Mouse (Mus musculus) embryonic stem cell, embryonic (primary cell): ENCODE measurements around the gene Hoxb3.

ENCODE experiments used
- CTCF ChIA-PET, 4 experiments: fragments of 300-600 bp in 2 of 4; fragments of 350-600 bp in 2 of 4; sonication (Branson Sonifier 250); formaldehyde crosslinking; loops; one replicate each; lab custom pipeline; 2022; ENCODE audit warnings: inconsistent platforms in 2 of 4; lab: Charles Lee
- POLR2A ChIA-PET, 4 experiments: fragments of 300-600 bp in 2 of 4; fragments of 350-600 bp in 2 of 4; sonication (Branson Sonifier 250); formaldehyde crosslinking; loops; one replicate each; lab custom pipeline; 2022; ENCODE audit warnings: antibody characterized with exemption in 4 of 4, inconsistent platforms in 1 of 4; lab: Charles Lee

The Hoxb3 gene

GRCm38 (mm10) chr11:96333241-96334001 lies 10.3 kb downstream of the Hoxb3 start:
- ChIA-PET CTCF (interaction anchor here in 2 of 4 experiments (0.9 to 1.6 kb wide), 7 partner anchors 8 to 74 kb away, joined by 3 to 6 read pairs (median 3); partner anchors contain the start of gene Hoxb5 (in 1 of the 2)), POLR2A (interaction anchor here in 3 of 4 experiments (0.6 to 2.5 kb wide), 8 partner anchors 8 to 1156 kb away, joined by 3 to 12 read pairs (median 3); no protein-coding TSS in a partner anchor)

GRCm38 (mm10) chr11:96334002-96334364 lies 10.9 kb downstream of the Hoxb3 start:
- CTCF ChIA-PET: interaction anchor here in 3 of 4 experiments (0.5 to 1.6 kb wide), 6 partner anchors 10 to 100 kb away, joined by 3 to 6 read pairs (median 3); partner anchors contain the start of gene Hoxb5 (in 1 of the 3)
- POLR2A ChIA-PET: interaction anchor here in 2 of 4 experiments (0.6 to 1.7 kb wide), 5 partner anchors 8 to 1156 kb away, joined by 3 to 7 read pairs (median 3); no protein-coding TSS in a partner anchor

DNA sequence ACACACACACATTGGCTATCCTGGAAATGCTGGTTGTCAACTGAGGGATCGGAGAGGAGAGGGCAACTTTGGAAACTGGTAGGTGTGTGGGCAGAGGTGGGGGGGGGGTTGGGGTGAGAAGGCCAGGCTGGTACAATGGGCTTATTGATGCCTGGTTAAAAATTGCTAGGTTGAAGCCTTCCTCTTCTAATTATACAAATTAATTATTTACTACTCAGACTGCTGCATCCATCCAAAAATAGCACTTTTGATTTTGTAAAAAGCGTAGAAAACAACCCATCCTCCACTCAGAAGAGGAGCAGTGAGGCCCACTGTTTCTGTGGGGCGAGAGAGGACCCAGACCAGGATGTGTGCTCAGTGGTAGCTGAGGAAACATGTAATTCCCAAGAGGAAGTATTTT lies 11.9 kb downstream of the Hoxb3 start:
- POLR2A ChIA-PET: interaction anchor here in 1 of 4 experiments (0.5 kb wide), 1 partner anchor 144 kb away, joined by 3 read pairs; no protein-coding TSS in a partner anchor
- CTCF ChIA-PET: interaction anchor here in 1 of 4 experiments (0.7 kb wide), 1 partner anchor 9 kb away, joined by 3 read pairs; no protein-coding TSS in a partner anchor

GRCm38 (mm10) chr11:96336597-96336996 lies 13.5 kb downstream of the Hoxb3 start:
- ChIA-PET POLR2A (interaction anchor here in 1 of 4 experiments (1.7 to 2.2 kb wide), 2 partner anchors 11 to 34 kb away, joined by 4 to 8 read pairs; partner anchors contain the start of gene Hoxb5), CTCF (interaction anchor here in 1 of 4 experiments (1.0 to 1.3 kb wide), 2 partner anchors 52 to 58 kb away, joined by 3 read pairs; no protein-coding TSS in a partner anchor)

GRCm38 (mm10) chr11:96337026-96337425 lies 13.9 kb downstream of the Hoxb3 start:
- ChIA-PET CTCF (interaction anchor here in 3 of 4 experiments (0.6 to 1.3 kb wide), 5 partner anchors 33 to 765 kb away, joined by 3 to 5 read pairs (median 4); no protein-coding TSS in a partner anchor), POLR2A (interaction anchor here in 1 of 4 experiments (0.6 to 2.2 kb wide), 3 partner anchors 11 to 34 kb away, joined by 4 to 8 read pairs (median 4); partner anchors contain the start of gene Hoxb5)

DNA sequence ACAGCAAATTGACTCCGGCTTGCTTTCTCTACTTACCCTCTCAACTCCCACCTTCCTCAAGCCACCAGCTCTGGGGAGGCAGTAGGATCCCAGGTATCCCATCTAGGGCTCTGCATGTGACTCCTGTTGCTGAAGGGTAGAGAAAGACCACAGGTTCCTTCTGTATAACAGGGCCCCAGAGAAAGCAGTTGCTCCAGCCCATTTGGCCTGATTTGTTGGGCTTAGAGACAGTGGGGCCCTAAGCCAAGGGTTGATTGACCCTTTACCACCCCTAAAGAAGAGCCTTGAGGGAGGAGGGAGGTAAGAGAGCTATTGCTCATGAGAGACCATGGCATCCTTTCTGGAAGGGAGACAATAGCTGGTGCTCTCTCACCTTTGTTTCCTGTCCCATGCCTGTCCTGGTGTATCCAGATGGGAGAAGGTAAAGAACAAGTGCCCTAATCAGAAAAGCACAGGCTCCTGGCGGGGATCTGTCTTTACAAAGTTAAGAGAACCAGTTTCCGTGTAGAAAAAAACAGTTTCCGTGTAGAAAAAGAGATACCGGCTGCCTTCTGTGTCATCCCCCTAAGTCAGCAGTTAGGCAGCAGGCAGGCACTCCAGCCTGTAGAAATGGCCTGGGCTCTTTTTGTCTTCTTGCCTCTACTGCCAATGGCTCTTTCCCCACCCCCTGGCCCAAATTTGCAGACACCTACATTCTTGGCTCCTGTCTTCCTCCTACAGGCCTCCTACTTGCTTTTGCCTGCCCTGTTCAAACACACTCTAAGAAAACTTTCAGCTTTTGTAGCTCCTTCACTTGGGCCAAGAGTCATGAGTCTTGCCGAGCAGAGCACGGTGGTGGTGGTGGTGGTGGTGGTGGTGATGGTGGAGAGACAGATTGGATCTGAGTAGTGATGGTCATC lies 16.1 kb downstream of the Hoxb3 start:
- CTCF ChIA-PET: interaction anchor here (0.6 to 1.2 kb wide), 6 partner anchors 15 to 559 kb away, joined by 3 to 4 read pairs (median 3); no protein-coding TSS in a partner anchor
- POLR2A ChIA-PET: interaction anchor here in 1 of 4 experiments (1.1 to 2.2 kb wide), 3 partner anchors 9 to 36 kb away, joined by 3 to 8 read pairs (median 5); partner anchors contain the start of gene Hoxb5

GRCm38 (mm10) chr11:96340698-96341365 lies 17.7 kb downstream of the Hoxb3 start:
- POLR2A ChIA-PET: interaction anchor here (0.7 to 2.7 kb wide), 11 partner anchors 8 to 961 kb away, joined by 3 to 12 read pairs (median 3); no protein-coding TSS in a partner anchor
- CTCF ChIA-PET: interaction anchor here (0.5 to 1.8 kb wide), 11 partner anchors 8 to 575 kb away, joined by 3 to 4 read pairs (median 3); partner anchors contain the start of genes Hoxb2 (in 1 of the 4) and Hoxb5 (in 1 of the 4)

DNA sequence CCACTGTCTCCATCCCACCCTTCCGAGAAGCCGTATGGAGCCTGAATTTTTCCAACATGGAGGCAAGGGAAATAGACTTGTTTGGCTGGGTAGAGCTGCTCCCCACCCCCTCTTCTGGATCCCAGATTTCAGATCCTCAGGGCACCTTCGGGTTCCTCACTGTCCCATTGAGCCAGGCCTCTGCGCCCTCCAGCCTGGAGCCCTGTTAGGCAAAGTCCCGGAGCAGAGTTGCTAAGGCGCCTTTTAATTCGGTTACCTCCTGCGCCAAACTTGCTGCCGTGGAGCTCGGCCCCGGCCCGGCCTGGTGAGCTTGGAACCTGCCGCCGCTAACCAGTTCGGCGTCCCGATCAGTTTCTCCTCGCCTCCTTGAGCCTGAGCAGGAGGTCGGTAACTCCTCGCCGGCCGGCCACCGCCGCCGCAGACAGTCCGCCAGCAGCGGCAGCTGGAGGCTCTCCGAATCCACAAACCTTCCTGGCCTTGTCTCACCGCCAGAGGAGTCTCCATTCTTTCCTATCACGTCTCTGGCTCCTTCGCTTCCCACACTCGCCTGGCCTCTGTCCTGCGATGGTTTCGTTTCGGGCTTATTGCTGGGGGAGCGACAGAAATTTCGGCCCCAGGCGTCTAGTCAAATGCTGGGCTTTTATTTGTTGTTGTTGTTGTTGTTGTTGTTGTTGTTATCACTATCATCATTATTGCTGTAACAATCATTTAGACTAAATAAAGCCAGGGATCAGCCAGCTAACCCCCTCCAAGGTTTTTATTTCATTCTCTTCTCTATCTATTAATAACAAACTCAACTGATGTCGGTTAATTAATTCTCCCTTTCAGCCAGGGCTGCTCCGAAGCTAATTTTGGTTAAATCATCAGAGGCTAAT lies 18.8 kb downstream of the Hoxb3 start:
- POLR2A ChIA-PET: interaction anchor here (0.7 to 2.7 kb wide), 10 partner anchors 8 to 960 kb away, joined by 3 to 12 read pairs (median 3); no protein-coding TSS in a partner anchor
- CTCF ChIA-PET: interaction anchor here in 3 of 4 experiments (0.5 to 1.8 kb wide), 13 partner anchors 9 to 80 kb away, joined by 3 to 5 read pairs (median 3); partner anchors contain the start of genes Hoxb1 (in 1 of the 3) and Hoxb5 (in 1 of the 3)

DNA sequence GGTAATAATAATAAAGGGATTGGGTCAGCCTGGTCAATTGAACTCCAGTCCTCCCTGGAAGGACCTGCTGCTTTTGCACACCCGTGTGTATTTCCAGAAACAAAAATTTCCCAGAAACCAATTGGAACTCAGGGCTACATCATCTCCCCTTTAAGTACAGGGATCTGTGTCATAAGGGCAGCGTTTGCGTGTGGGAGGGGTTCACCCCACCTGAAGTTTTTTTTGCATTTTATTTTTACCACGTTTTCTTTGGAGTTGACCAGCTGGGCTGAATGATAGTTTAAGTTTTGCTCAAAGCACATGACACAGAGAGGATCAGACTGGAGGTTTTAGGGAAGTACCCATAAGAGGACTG lies 19.4 kb downstream of the Hoxb3 start:
- CTCF ChIA-PET: interaction anchor here in 3 of 4 experiments (0.5 to 1.8 kb wide), 5 partner anchors 11 to 51 kb away, joined by 3 to 4 read pairs (median 4); partner anchors contain the start of gene Hoxb5 (in 1 of the 3)
- POLR2A ChIA-PET: interaction anchor here in 2 of 4 experiments (0.9 to 2.7 kb wide), 3 partner anchors 9 to 10 kb away, joined by 3 to 12 read pairs (median 4); no protein-coding TSS in a partner anchor

GRCm38 (mm10) chr11:96343206-96343745 lies 20.1 kb downstream of the Hoxb3 start:
- POLR2A ChIA-PET: no interaction called here
- CTCF ChIA-PET: no interaction called here

GRCm38 (mm10) chr11:96344061-96344877 lies 21.1 kb downstream of the Hoxb3 start:
- CTCF ChIA-PET: interaction anchor here in 2 of 4 experiments (0.5 to 0.8 kb wide), 3 partner anchors 10 to 49 kb away, joined by 3 read pairs; no protein-coding TSS in a partner anchor
- POLR2A ChIA-PET: interaction anchor here (0.6 to 1.5 kb wide), 9 partner anchors 11 to 74 kb away, joined by 3 to 4 read pairs (median 3); partner anchors contain the start of gene Hoxb5 (in 2 of the 4)

DNA sequence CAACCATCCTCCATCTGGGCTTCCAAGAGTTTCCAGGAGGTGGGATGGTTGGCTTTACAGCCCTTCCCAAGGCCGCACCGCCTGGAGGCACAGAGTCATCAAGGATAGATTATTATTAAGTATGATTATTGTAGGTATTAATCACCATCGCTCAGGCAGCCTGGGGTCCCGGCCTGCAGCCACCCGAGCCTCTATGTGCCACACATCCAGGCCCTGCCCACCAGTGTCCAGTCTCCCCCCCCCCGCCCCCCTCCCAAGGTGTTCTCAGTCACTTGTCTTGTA lies 21.7 kb downstream of the Hoxb3 start:
- ChIA-PET CTCF (interaction anchor here in 2 of 4 experiments (0.6 to 0.8 kb wide), 2 partner anchors 18 to 49 kb away, joined by 3 read pairs; no protein-coding TSS in a partner anchor), POLR2A (interaction anchor here (0.6 to 1.5 kb wide), 9 partner anchors 11 to 75 kb away, joined by 3 to 4 read pairs (median 3); partner anchors contain the start of gene Hoxb5 (in 2 of the 4))

GRCm38 (mm10) chr11:96345220-96345892 lies 22.2 kb downstream of the Hoxb3 start:
- ChIA-PET POLR2A (interaction anchor here in 3 of 4 experiments (0.6 to 1.5 kb wide), 4 partner anchors 12 to 62 kb away, joined by 3 to 4 read pairs (median 4); no protein-coding TSS in a partner anchor), CTCF (interaction anchor here in 3 of 4 experiments (0.6 to 1.1 kb wide), 7 partner anchors 9 to 217 kb away, joined by 3 to 5 read pairs (median 3); no protein-coding TSS in a partner anchor)
